Comparison of ENCODE assay signal across 8 mouse cellular contexts in genomic region chr9:66620581-66620981, GRCm38 (mm10). TPM values are rescaled to one million over a fixed set of nuclear protein-coding genes. Genes with fewer than 3 reads are reported as not detected.
DNase-seq lines count a peak whose midpoint lies in the region; ATAC-seq and TF ChIP-seq lines count a peak whose summit lies in the region.

No protein-coding gene starts in this region.

- TF ChIP-seq RAD21 in MEL (IDR thresholded peaks at IDR 0.05; ENCODE audit: low read depth, low read length), result no peak

- peak overlapping the region; percentile 85 for H3K27ac ChIP-seq in MEL (ENCODE audit: control insufficient read depth, low read depth, low read length)
- peak overlapping the region; percentile 16 for H3K27ac ChIP-seq in lung, postnatal 0 days (ENCODE audit: low read length)
- H3K27ac ChIP-seq in small intestine, adult 2 months (ENCODE audit: insufficient read depth, low read depth, low read length), result peak overlapping the region; percentile 41

- peak overlapping the region; percentile 27 for H3K9ac ChIP-seq in MEL (ENCODE audit: control insufficient read depth, low read depth, low read length, poor library complexity, severe bottlenecking)
- H3K9ac ChIP-seq in lung, postnatal 0 days (replicated peaks; ENCODE audit: low read depth), result no peak overlapping the region

- WGBS in lung, postnatal 0 days, result 5% methylated on average over 6 of the region's 6 CpGs
- 7% methylated on average over 6 of the region's 6 CpGs for WGBS in small intestine, adult 2 months

- peak; percentile 83 for ATAC-seq in lung, postnatal 0 days

- H3K79me2 ChIP-seq in MEL (ENCODE audit: control insufficient read depth, insufficient read depth, low read length, poor library complexity), result no peaks in the 10 kb centered on the region

- H3K36me3 ChIP-seq in MEL (ENCODE audit: control insufficient read depth in 1 of 2, insufficient read depth in 2 of 2, low read length in 2 of 2), result peaks cover 0 to 24% of the 10 kb centered on the region in 2 experiments; a peak in 2 of 4 replicates
- H3K36me3 ChIP-seq in lung, postnatal 0 days (ENCODE audit: insufficient read depth, low read length), result no peaks in the 10 kb centered on the region
- no peaks in the 10 kb centered on the region for H3K36me3 ChIP-seq in small intestine, adult 2 months (ENCODE audit: control insufficient read depth, insufficient read depth, low read length)

- peak; percentile 97 for DNase-seq in MEL (ENCODE audit: low read depth, low spot score)
- DNase-seq in c-Kit-positive CD71-positive TER-119-negative erythroid progenitor cells, embryonic 14.5 days (ENCODE audit: low read depth), result peak; percentile 75
- peak; percentile 84 for DNase-seq in heart, adult 8-10 months (ENCODE audit: low spot score)
- peak; percentile 67 for DNase-seq in kidney, adult 9 months
- DNase-seq in lung, postnatal 0 days (ENCODE audit: low spot score), result peak; percentile 87
- DNase-seq in thymus, postnatal 14 days, result no peak
- no peak for DNase-seq in right cerebral cortex, postnatal 25 days

- peaks cover 18 to 36% of the 10 kb centered on the region in 2 experiments for H3K4me1 ChIP-seq in MEL (ENCODE audit: control insufficient read depth in 1 of 2, insufficient read depth in 2 of 2, low read length in 2 of 2)
- H3K4me1 ChIP-seq in lung, postnatal 0 days (ENCODE audit: insufficient read depth, low read depth, low read length), result peaks cover 16% of the 10 kb centered on the region; the same call in 1 of the 2 replicates
- peaks cover 21% of the 10 kb centered on the region; the same call in 1 of the 2 replicates for H3K4me1 ChIP-seq in small intestine, adult 2 months (ENCODE audit: control insufficient read depth, insufficient read depth, insufficient read length, low read length)

- H3K9me3 ChIP-seq in MEL (replicated peaks; ENCODE audit: insufficient read depth, low read length), result no peaks in the 10 kb centered on the region
- no peaks in the 10 kb centered on the region for H3K9me3 ChIP-seq in lung, postnatal 0 days (ENCODE audit: low read length)

- no peak overlapping the region for H3K4me2 ChIP-seq in lung, postnatal 0 days (replicated peaks; ENCODE audit: low read depth, low read length)

- no peaks in the 10 kb centered on the region for H3K27me3 ChIP-seq in MEL (ENCODE audit: control insufficient read depth in 1 of 2, insufficient read depth in 2 of 2, low read length in 2 of 2)
- no peaks in the 10 kb centered on the region for H3K27me3 ChIP-seq in lung, postnatal 0 days (replicated peaks; ENCODE audit: insufficient read depth, low read length)
- no peaks in the 10 kb centered on the region for H3K27me3 ChIP-seq in small intestine, adult 2 months (ENCODE audit: control insufficient read depth, insufficient read depth, low read length)

- peak; percentile 99 for TF ChIP-seq EP300 in MEL (IDR thresholded peaks at IDR 0.05; ENCODE audit: low read depth in 1 of 2, low read length in 2 of 2)
- no peak for TF ChIP-seq EP300 in lung, postnatal 0 days (IDR thresholded peaks at IDR 0.05)

- TF ChIP-seq POLR2A in MEL (IDR thresholded peaks at IDR 0.05; ENCODE audit: control insufficient read depth in 1 of 2, insufficient read depth in 1 of 2, low read depth in 1 of 2, low read length in 2 of 2, poor library complexity in 1 of 2), result peak in 1 of 2 experiments; percentile 47; a peak in 1 of 4 replicates
- no peak for TF ChIP-seq POLR2A in small intestine, adult 2 months (IDR thresholded peaks at IDR 0.05; ENCODE audit: low read depth, low read length)

- peak overlapping the region; percentile 10 to 18; a peak in 2 of 4 replicates for H3K4me3 ChIP-seq in MEL (ENCODE audit: control insufficient read depth in 1 of 2, insufficient read depth in 1 of 2, low read depth in 2 of 2, low read length in 2 of 2)
- no peak overlapping the region for H3K4me3 ChIP-seq in lung, postnatal 0 days (ENCODE audit: low read depth, low read length)
- no peak overlapping the region for H3K4me3 ChIP-seq in small intestine, adult 2 months (ENCODE audit: low read depth, low read length)

- TF ChIP-seq CTCF in MEL (IDR thresholded peaks at IDR 0.05 in 2 of 3, conservative IDR thresholded peaks at IDR 0.05 in 1 of 3; ENCODE audit: control insufficient read depth in 1 of 3, insufficient read depth in 1 of 3, low read depth in 2 of 3, low read length in 3 of 3, poor library complexity in 1 of 3, severe bottlenecking in 1 of 3), result no peak
- no peak for TF ChIP-seq CTCF in lung, postnatal 0 days (IDR thresholded peaks at IDR 0.05)
- TF ChIP-seq CTCF in small intestine, adult 2 months (IDR thresholded peaks at IDR 0.05; ENCODE audit: extremely low read depth, insufficient read length, insufficient replicate concordance, low read depth, low read length), result no peak

TF ChIP-seq in MEL, 35 proteins besides CTCF, POLR2A, EP300 and RAD21:
- TF ChIP-seq POLR2AphosphoS2 (IDR thresholded peaks at IDR 0.05; ENCODE audit: low read length) (no peak), GATA1 (IDR thresholded peaks at IDR 0.05; ENCODE audit: low read depth, low read length) (peak; percentile 98), HCFC1 (IDR thresholded peaks at IDR 0.05; ENCODE audit: low read depth, low read length) (peak; percentile 56; the same call in 1 of the 2 replicates), MAFK (IDR thresholded peaks at IDR 0.05; ENCODE audit: borderline replicate concordance, low read depth, low read length) (peak; percentile 85), MXI1 (IDR thresholded peaks at IDR 0.05; ENCODE audit: low read depth, low read length) (0 out of 2 replicates have a peak, but pooled peaks have one; percentile 1), BHLHE40 (IDR thresholded peaks at IDR 0.05; ENCODE audit: borderline replicate concordance, low read depth, low read length) (peak; percentile 78), MYC (IDR thresholded peaks at IDR 0.05; ENCODE audit: low read depth, low read length) (peak; percentile 51; the same call in 1 of the 2 replicates), CHD2 (IDR thresholded peaks at IDR 0.05; ENCODE audit: low read length) (peak; percentile 77), ZMIZ1 (IDR thresholded peaks at IDR 0.05; ENCODE audit: low read depth, low read length) (peak; percentile 74), MAX (IDR thresholded peaks at IDR 0.05; ENCODE audit: low read length) (no peak; the same call in 1 of the 2 replicates), MYB (IDR thresholded peaks at IDR 0.05; ENCODE audit: low read depth, low read length) (peak; percentile 83), TCF12 (IDR thresholded peaks at IDR 0.05; ENCODE audit: low read depth, low read length) (peak; percentile 99), NRF1 (IDR thresholded peaks at IDR 0.05; ENCODE audit: insufficient read depth, low read depth, low read length, poor library complexity, severe bottlenecking) (no peak), USF2 (IDR thresholded peaks at IDR 0.05; ENCODE audit: borderline replicate concordance in 1 of 2, insufficient read depth in 1 of 2, low read depth in 1 of 2, low read length in 2 of 2) (no peak), MAZ (IDR thresholded peaks at IDR 0.05; ENCODE audit: low read depth, low read length) (peak; percentile 45; the same call in 1 of the 2 replicates), RCOR1 (IDR thresholded peaks at IDR 0.05; ENCODE audit: low read depth, low read length) (peak; percentile 97; the same call in 1 of the 2 replicates), TAL1 (IDR thresholded peaks at IDR 0.05; ENCODE audit: low read length) (peak; percentile 97), ETS1 (IDR thresholded peaks at IDR 0.05; ENCODE audit: low read depth, low read length) (peak; percentile 97), SIN3A (IDR thresholded peaks at IDR 0.05; ENCODE audit: low read length) (peak; percentile 87), ELF1 (IDR thresholded peaks at IDR 0.05; ENCODE audit: low read depth, low read length) (peak; percentile 59; the same call in 1 of the 2 replicates), TBP (IDR thresholded peaks at IDR 0.05; ENCODE audit: low read depth, low read length) (peak; percentile 47; the same call in 1 of the 2 replicates), MEF2A (IDR thresholded peaks at IDR 0.05; ENCODE audit: extremely low read depth, insufficient replicate concordance, low read depth, low read length, poor library complexity, severe bottlenecking) (no peak), CHD1 (IDR thresholded peaks at IDR 0.05; ENCODE audit: low read depth, low read length) (no peak), JUND (IDR thresholded peaks at IDR 0.05; ENCODE audit: low read depth, low read length) (no peak; the same call in 1 of the 2 replicates), NELFE (IDR thresholded peaks at IDR 0.05; ENCODE audit: low read depth, low read length) (0 out of 2 replicates have a peak, but pooled peaks have one; percentile 34)

RNA-seq across cellular contexts. Expression of gene Usp3, which starts 27.6 kb away (rescaled TPM):
- total RNA-seq in MEL (2012; rRNA removed), result 9.8 and 11.7 TPM in 2 replicates
- polyA plus RNA-seq in MEL (2012; ENCODE audit: insufficient read depth in 1 of 2, insufficient read length in 2 of 2, low read depth in 1 of 2, low replicate concordance in 2 of 2, missing spikeins in 1 of 2), result 100 to 1,000 TPM in 1 of 2 experiments, 10 to 100 TPM in 1; 22.0 to 534 TPM
- total RNA-seq in heart, adult 8-10 months (2022), result 10 to 100 TPM; 19.8 to 26.5 (median 21.9) TPM
- 45.9 and 51.8 TPM in 2 replicates for polyA plus RNA-seq in lung, postnatal 0 days (2015; fragmentation: Nextera tagmentation; extraction: Ambion mirVana)
- 9.4 and 19.8 TPM in 2 replicates for polyA plus RNA-seq in small intestine, adult 2 months (2012; rRNA removed)

Comparison
In these comparisons a context has a peak if more than half of its experiments do, and no peak if none do; other contexts are left out.
1. DNase-seq: peak in MEL (single experiment), c-Kit-positive CD71-positive TER-119-negative erythroid progenitor cells, embryonic 14.5 days (single experiment), heart, adult 8-10 months (single experiment), kidney, adult 9 months (single experiment) and lung, postnatal 0 days (single experiment); none in thymus, postnatal 14 days (single experiment) and right cerebral cortex, postnatal 25 days (single experiment).
2. H3K27ac ChIP-seq: peak in every context shown above with its lines; median percentile 85 in MEL; 41 in small intestine, adult 2 months; 16 in lung, postnatal 0 days.
3. H3K4me3 ChIP-seq: peak in MEL (2 of 2); none in lung, postnatal 0 days (single experiment) and small intestine, adult 2 months (single experiment).